Mouse (Mus musculus) erythroblast, embryonic 14.5 days (primary cell): ENCODE data around the gene Fosb. TPM values are rescaled to one million over a fixed set of nuclear protein-coding genes. Genes with fewer than 3 reads are reported as not detected.

ENCODE experiments used
- H3K27me3 ChIP-seq: 2 replicates; pipeline ENCODE4 v1.6.1; 2012; ENCODE audit warnings: inconsistent platforms; ENCODE audit not compliant: control insufficient read depth
- H3K36me3 ChIP-seq: 2 replicates; pipeline ENCODE4 v1.6.1; 2012; ENCODE audit warnings: mild to moderate bottlenecking, inconsistent platforms; ENCODE audit not compliant: control insufficient read depth
- H3K4me1 ChIP-seq: 2 replicates; pipeline ENCODE4 v1.6.1; 2012; ENCODE audit warnings: inconsistent platforms; ENCODE audit not compliant: control insufficient read depth
- H3K4me3 ChIP-seq: replicated peaks from 2 replicates; pipeline ENCODE3; 2012; ENCODE audit warnings: moderate library complexity, mild to moderate bottlenecking, inconsistent platforms
- H3K9me3 ChIP-seq: 2 replicates; pipeline ENCODE4 v1.6.1; 2012; ENCODE audit warnings: low read length, inconsistent platforms, mixed read lengths; ENCODE audit not compliant: control insufficient read depth
- GATA1 ChIP-seq: IDR thresholded peaks from 2 replicates; pipeline ENCODE4 v1.6.1; 2012; ENCODE audit warnings: low read length, inconsistent platforms, mixed read lengths
- TAL1 ChIP-seq: IDR thresholded peaks from 3 replicates; pipeline ENCODE4 v1.6.1; 2012; ENCODE audit warnings: low read length, inconsistent platforms, mixed read lengths
- polyA plus RNA-seq: library from polyadenylated mRNA; stranded (reverse); fragments of >175 nt; gene quantifications from 2 replicates; pipeline ENCODE4 v1.2.3, GENCODE M21; 2012

Gene Fosb
- polyA plus RNA-seq, 1 experiment: 8.8 TPM

GRCm38 (mm10) chr7:19322489-19322888, 12.6 kb upstream of the Fosb start:
- no peak overlapping the region for H3K4me3 ChIP-seq
- no peaks in the 10 kb centered on the region for H3K36me3 ChIP-seq
- H3K27me3 ChIP-seq: peaks cover 76% of the 10 kb centered on the region
- peaks cover 33% of the 10 kb centered on the region for H3K4me1 ChIP-seq
- no peaks in the 10 kb centered on the region for H3K9me3 ChIP-seq
- no peak for TF ChIP-seq GATA1
- no peak for TF ChIP-seq TAL1

DNA sequence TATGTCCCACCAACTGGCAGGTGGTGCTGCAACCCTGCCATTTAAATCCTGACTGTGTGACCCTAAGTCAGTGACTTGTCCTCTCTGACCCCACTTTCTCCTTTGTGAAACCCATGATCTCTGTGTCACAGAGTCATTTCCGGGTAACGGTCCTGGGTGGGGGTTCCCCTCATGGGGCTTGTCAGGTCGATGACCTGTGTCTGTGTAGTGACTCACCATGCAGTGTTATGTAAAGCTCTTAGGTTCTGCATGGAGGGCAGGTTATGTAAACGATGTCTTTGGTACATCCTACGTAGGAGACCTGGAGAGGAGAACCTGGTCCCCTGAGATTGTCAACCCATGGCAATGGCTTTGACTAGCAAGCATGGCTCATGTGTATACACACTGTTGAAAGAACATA, 11.6 kb upstream of the Fosb start:
- TF ChIP-seq TAL1 (no peak), GATA1 (no peak)
- Histone ChIP-seq H3K4me3 (no peak overlapping the region), H3K4me1 (peaks cover 23% of the 10 kb centered on the region), H3K27me3 (peaks cover 82% of the 10 kb centered on the region), H3K36me3 (no peaks in the 10 kb centered on the region), H3K9me3 (no peaks in the 10 kb centered on the region)

DNA sequence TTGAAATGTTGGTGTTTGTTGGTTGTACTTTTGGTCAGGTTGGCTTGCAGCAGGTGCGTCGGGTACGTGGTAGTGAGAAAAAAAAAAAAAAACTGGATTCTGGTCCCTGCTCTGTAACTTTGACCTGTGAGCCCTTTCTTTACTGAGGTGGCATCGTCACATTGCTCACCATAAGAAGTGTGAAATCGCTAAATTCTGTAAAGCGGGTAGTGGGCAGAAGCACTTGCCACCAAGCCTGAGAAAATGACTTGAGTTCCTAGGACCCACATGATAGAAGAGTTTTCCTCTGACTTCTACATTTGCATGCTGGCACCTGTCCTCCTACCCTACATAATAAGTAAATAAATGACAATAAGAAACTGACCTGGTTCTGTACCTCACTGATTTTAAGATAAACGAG, 10.8 kb upstream of the Fosb start:
- Histone ChIP-seq H3K4me1 (peaks cover 15% of the 10 kb centered on the region), H3K27me3 (peaks cover 88% of the 10 kb centered on the region), H3K9me3 (no peaks in the 10 kb centered on the region), H3K4me3 (no peak overlapping the region), H3K36me3 (no peaks in the 10 kb centered on the region)
- no peak for TF ChIP-seq TAL1
- no peak for TF ChIP-seq GATA1

- no peaks in the 10 kb centered on the region for H3K36me3 ChIP-seq
- peaks cover 10% of the 10 kb centered on the region for H3K4me1 ChIP-seq
- peaks cover 95% of the 10 kb centered on the region for H3K27me3 ChIP-seq
Measured at GRCm38 (mm10) chr7:19319906-19320305, 10.1 kb upstream of the Fosb start.

DNA sequence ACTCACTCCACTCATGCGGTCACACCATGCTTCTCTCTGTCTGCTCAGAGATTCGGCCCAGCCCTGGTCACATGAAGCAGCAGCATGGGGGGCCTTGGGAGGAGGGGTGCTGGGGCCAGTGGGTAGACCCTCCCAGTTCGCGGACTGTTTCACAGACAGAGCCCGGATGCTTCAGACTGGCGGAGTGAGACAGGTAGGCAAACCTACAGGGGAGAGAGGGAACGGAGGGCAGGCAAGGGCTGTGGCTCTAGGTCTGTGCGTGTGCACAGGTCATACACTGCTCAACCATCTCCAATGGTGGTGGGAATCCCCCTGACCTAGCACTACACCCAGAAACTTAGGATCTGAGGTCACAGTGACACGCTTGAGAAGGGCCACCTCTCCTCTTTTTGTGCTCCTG, 9.6 kb upstream of the Fosb start:
- Histone ChIP-seq H3K4me1 (peaks cover 10% of the 10 kb centered on the region), H3K36me3 (no peaks in the 10 kb centered on the region), H3K9me3 (no peaks in the 10 kb centered on the region), H3K27me3 (peaks cover 97% of the 10 kb centered on the region), H3K4me3 (peak overlapping the region; percentile 48)
- TF ChIP-seq GATA1 (no peak), TAL1 (no peak)

More at GRCm38 (mm10) chr7:19319906-19320305, 10.1 kb upstream of the Fosb start:
- H3K9me3 ChIP-seq: no peaks in the 10 kb centered on the region
- TF ChIP-seq GATA1 (no peak), TAL1 (no peak)
- H3K4me3 ChIP-seq: peak overlapping the region; percentile 48

- Histone ChIP-seq H3K27me3 (peaks cover 97% of the 10 kb centered on the region), H3K36me3 (no peaks in the 10 kb centered on the region), H3K9me3 (no peaks in the 10 kb centered on the region), H3K4me3 (no peak overlapping the region), H3K4me1 (peaks cover 10% of the 10 kb centered on the region)
- no peak for TF ChIP-seq TAL1
Measured at GRCm38 (mm10) chr7:19318676-19319075, 8.8 kb upstream of the Fosb start.

GRCm38 (mm10) chr7:19318201-19318600, 8.3 kb upstream of the Fosb start:
- no peaks in the 10 kb centered on the region for H3K36me3 ChIP-seq
- no peaks in the 10 kb centered on the region for H3K9me3 ChIP-seq
- peaks cover 97% of the 10 kb centered on the region for H3K27me3 ChIP-seq
- TF ChIP-seq GATA1 (no peak), TAL1 (no peak)
- no peak overlapping the region for H3K4me3 ChIP-seq
- H3K4me1 ChIP-seq: peaks cover 10% of the 10 kb centered on the region

- H3K4me1 ChIP-seq: peaks cover 10% of the 10 kb centered on the region
- H3K9me3 ChIP-seq: no peaks in the 10 kb centered on the region
- peaks cover 97% of the 10 kb centered on the region for H3K27me3 ChIP-seq
- TF ChIP-seq GATA1 (no peak), TAL1 (no peak)
- H3K4me3 ChIP-seq: no peak overlapping the region
- no peaks in the 10 kb centered on the region for H3K36me3 ChIP-seq
Measured at GRCm38 (mm10) chr7:19316451-19317161, 6.8 kb upstream of the Fosb start.

- no peak for TF ChIP-seq GATA1
- no peak for TF ChIP-seq TAL1
- Histone ChIP-seq H3K4me3 (no peak overlapping the region), H3K4me1 (peaks cover 16% of the 10 kb centered on the region), H3K27me3 (peaks cover 80% of the 10 kb centered on the region), H3K36me3 (no peaks in the 10 kb centered on the region), H3K9me3 (no peaks in the 10 kb centered on the region)
Measured at GRCm38 (mm10) chr7:19314033-19314432, 4.2 kb upstream of the Fosb start.

DNA sequence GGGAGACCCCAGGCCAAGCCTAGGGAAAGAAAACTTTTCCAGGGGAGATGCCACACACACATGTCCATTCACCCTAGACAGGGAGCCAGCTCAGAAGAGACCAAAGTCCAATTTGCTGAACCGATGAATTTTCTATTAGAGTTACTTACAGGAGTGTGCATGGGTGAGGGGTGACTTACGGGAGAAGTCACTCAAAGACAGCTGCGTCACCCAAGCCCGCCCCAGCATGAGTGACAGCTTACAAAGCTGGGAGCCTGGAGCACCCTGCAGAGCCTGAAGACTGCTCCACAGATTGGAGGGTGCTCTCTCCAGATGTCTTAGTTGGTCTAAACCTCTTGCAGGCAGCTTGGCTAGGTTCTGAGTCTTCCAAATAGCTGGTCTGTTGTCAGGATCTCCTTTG, 2.1 kb upstream of the Fosb start:
- TF ChIP-seq TAL1 (no peak), GATA1 (no peak)
- peaks cover 30% of the 10 kb centered on the region for H3K4me1 ChIP-seq
- H3K36me3 ChIP-seq: no peaks in the 10 kb centered on the region
- peaks cover 77% of the 10 kb centered on the region for H3K27me3 ChIP-seq
- no peaks in the 10 kb centered on the region for H3K9me3 ChIP-seq
- no peak overlapping the region for H3K4me3 ChIP-seq
